Mouse (Mus musculus): Measurements from ENCODE around the gene Slc36a2. TPM values are rescaled to one million over a fixed set of nuclear protein-coding genes. Genes with fewer than 3 reads are reported as not detected.

Gene Slc36a2
- polyA plus RNA-seq, 1 experiment: 0.56 TPM

- no peak overlapping the region for H3K27ac ChIP-seq (ENCODE audit: control insufficient read depth, insufficient read depth, low read depth, low read length)
- H3K4me1 ChIP-seq (ENCODE audit: control insufficient read depth, insufficient read depth, low read length): peaks cover 6% of the 10 kb centered on the region
- no peaks in the 10 kb centered on the region for H3K36me3 ChIP-seq (ENCODE audit: control insufficient read depth, insufficient read depth, low read length)
- no peaks in the 10 kb centered on the region for H3K27me3 ChIP-seq (ENCODE audit: control insufficient read depth, insufficient read depth, low read length)
- no peak overlapping the region for H3K4me3 ChIP-seq (ENCODE audit: control insufficient read depth, low read depth, low read length)
- TF ChIP-seq CTCF (IDR thresholded peaks at IDR 0.05; ENCODE audit: control insufficient read depth, insufficient read depth, insufficient replicate concordance, low read depth, low read length) (no peak), POLR2A (IDR thresholded peaks at IDR 0.05; ENCODE audit: control insufficient read depth, low read depth, low read length) (no peak)
Observed at GRCm38 (mm10) chr11:55134871-55135270, 50.0 kb downstream of the Slc36a2 start.

GRCm38 (mm10) chr11:55134407-55134806 lies 50.5 kb downstream of the Slc36a2 start:
- no peak overlapping the region for H3K4me3 ChIP-seq (ENCODE audit: control insufficient read depth, low read depth, low read length)
- TF ChIP-seq CTCF (IDR thresholded peaks at IDR 0.05; ENCODE audit: control insufficient read depth, insufficient read depth, insufficient replicate concordance, low read depth, low read length): no peak
- TF ChIP-seq POLR2A (IDR thresholded peaks at IDR 0.05; ENCODE audit: control insufficient read depth, low read depth, low read length): no peak
- no peaks in the 10 kb centered on the region for H3K36me3 ChIP-seq (ENCODE audit: control insufficient read depth, insufficient read depth, low read length)
- no peak overlapping the region for H3K27ac ChIP-seq (ENCODE audit: control insufficient read depth, insufficient read depth, low read depth, low read length)
- peaks cover 6% of the 10 kb centered on the region for H3K4me1 ChIP-seq (ENCODE audit: control insufficient read depth, insufficient read depth, low read length)
- no peaks in the 10 kb centered on the region for H3K27me3 ChIP-seq (ENCODE audit: control insufficient read depth, insufficient read depth, low read length)

- Histone ChIP-seq H3K27ac (ENCODE audit: control insufficient read depth, insufficient read depth, low read depth, low read length) (no peak overlapping the region), H3K36me3 (ENCODE audit: control insufficient read depth, insufficient read depth, low read length) (no peaks in the 10 kb centered on the region), H3K4me1 (ENCODE audit: control insufficient read depth, insufficient read depth, low read length) (peaks cover 6% of the 10 kb centered on the region), H3K27me3 (ENCODE audit: control insufficient read depth, insufficient read depth, low read length) (no peaks in the 10 kb centered on the region), H3K4me3 (ENCODE audit: control insufficient read depth, low read depth, low read length) (no peak overlapping the region)
- TF ChIP-seq POLR2A (IDR thresholded peaks at IDR 0.05; ENCODE audit: control insufficient read depth, low read depth, low read length) (no peak), CTCF (IDR thresholded peaks at IDR 0.05; ENCODE audit: control insufficient read depth, insufficient read depth, insufficient replicate concordance, low read depth, low read length) (no peak)
Observed at GRCm38 (mm10) chr11:55133204-55133603, 51.7 kb downstream of the Slc36a2 start.

DNA sequence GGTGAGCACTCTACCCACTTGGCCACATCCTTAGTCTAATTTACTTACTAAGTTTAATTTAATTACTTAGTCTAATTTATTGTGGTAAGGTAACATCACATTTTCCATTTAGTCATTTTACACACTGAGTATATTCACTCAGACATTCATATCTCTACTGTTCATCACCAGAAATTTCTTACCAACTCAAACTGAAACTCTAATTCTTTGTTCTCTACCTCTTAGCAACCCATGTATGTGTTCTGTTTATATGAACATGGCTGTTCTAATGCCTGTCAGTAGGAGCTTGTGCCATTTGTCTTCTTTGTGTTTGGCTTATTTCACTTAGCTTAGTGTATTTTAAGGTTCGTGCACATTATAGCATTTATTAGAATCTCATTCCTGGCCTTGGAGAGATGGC lies 52.9 kb downstream of the Slc36a2 start:
- Histone ChIP-seq H3K27me3 (ENCODE audit: control insufficient read depth, insufficient read depth, low read length) (no peaks in the 10 kb centered on the region), H3K4me3 (ENCODE audit: control insufficient read depth, low read depth, low read length) (no peak overlapping the region), H3K4me1 (ENCODE audit: control insufficient read depth, insufficient read depth, low read length) (peaks cover 6% of the 10 kb centered on the region), H3K27ac (ENCODE audit: control insufficient read depth, insufficient read depth, low read depth, low read length) (no peak overlapping the region), H3K36me3 (ENCODE audit: control insufficient read depth, insufficient read depth, low read length) (no peaks in the 10 kb centered on the region)
- TF ChIP-seq CTCF (IDR thresholded peaks at IDR 0.05; ENCODE audit: control insufficient read depth, insufficient read depth, insufficient replicate concordance, low read depth, low read length) (no peak), POLR2A (IDR thresholded peaks at IDR 0.05; ENCODE audit: control insufficient read depth, low read depth, low read length) (no peak)

DNA sequence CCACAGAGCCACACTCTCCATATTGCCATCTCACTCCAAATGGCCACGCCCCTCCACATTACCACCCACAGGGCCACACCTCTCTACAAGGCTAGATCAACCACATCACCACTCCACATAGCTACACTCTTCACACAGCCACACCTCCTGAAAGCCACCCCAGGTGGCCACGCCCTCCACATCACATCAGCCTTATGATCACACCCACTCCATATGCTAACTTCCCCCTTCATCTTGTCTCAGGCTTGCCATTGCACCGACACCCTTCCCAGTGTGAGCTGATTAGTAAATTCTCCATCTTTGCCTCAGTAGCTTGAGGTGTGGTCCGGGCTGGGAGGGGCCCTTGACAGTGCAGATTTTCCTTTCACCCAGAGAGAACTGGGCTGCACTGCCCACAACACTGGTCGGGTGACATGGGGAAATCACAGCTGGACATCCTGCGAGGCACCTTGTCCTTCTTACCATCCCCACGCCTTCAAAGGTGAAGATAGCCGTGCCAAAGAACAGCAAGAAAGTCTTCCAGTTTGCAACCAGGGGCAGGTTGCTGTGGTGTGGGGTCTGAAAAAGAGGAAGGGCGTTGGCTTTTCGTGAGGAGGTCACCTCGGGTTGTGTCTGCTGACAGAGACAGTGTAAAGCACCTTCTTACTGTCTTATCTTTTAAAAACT lies 53.7 kb downstream of the Slc36a2 start:
- Histone ChIP-seq H3K27me3 (ENCODE audit: control insufficient read depth, insufficient read depth, low read length) (no peaks in the 10 kb centered on the region), H3K4me3 (ENCODE audit: control insufficient read depth, low read depth, low read length) (no peak overlapping the region), H3K4me1 (ENCODE audit: control insufficient read depth, insufficient read depth, low read length) (peaks cover 6% of the 10 kb centered on the region), H3K27ac (ENCODE audit: control insufficient read depth, insufficient read depth, low read depth, low read length) (no peak overlapping the region), H3K36me3 (ENCODE audit: control insufficient read depth, insufficient read depth, low read length) (no peaks in the 10 kb centered on the region)
- TF ChIP-seq CTCF (IDR thresholded peaks at IDR 0.05; ENCODE audit: control insufficient read depth, insufficient read depth, insufficient replicate concordance, low read depth, low read length) (no peak), POLR2A (IDR thresholded peaks at IDR 0.05; ENCODE audit: control insufficient read depth, low read depth, low read length) (no peak)

- Histone ChIP-seq H3K27ac (ENCODE audit: control insufficient read depth, insufficient read depth, low read depth, low read length) (no peak overlapping the region), H3K4me3 (ENCODE audit: control insufficient read depth, low read depth, low read length) (no peak overlapping the region), H3K36me3 (ENCODE audit: control insufficient read depth, insufficient read depth, low read length) (no peaks in the 10 kb centered on the region), H3K27me3 (ENCODE audit: control insufficient read depth, insufficient read depth, low read length) (no peaks in the 10 kb centered on the region), H3K4me1 (ENCODE audit: control insufficient read depth, insufficient read depth, low read length) (peaks cover 6% of the 10 kb centered on the region)
- TF ChIP-seq POLR2A (IDR thresholded peaks at IDR 0.05; ENCODE audit: control insufficient read depth, low read depth, low read length): no peak
- no peak for TF ChIP-seq CTCF (IDR thresholded peaks at IDR 0.05; ENCODE audit: control insufficient read depth, insufficient read depth, insufficient replicate concordance, low read depth, low read length)
Observed at GRCm38 (mm10) chr11:55128411-55128810, 56.5 kb downstream of the Slc36a2 start.

DNA sequence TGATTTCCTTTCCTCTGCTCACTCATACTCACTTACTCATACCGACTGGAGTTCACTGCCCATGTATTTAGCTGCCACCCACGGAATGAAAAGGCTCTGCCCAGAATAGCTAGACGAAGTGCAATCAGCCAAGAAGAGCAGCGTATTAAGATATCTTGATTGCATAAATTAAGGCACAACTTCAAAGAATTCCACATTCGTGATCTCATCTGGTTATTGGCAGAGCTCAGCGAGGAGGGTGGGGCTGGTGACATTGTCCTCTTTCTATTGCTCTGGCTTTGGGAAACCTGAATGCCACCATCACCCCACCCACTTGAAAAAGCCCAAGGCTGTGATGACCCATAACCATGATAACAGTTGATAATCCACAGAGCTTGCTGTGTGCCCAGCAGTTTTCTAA lies 56.9 kb downstream of the Slc36a2 start:
- Histone ChIP-seq H3K4me3 (ENCODE audit: control insufficient read depth, low read depth, low read length) (no peak overlapping the region), H3K27me3 (ENCODE audit: control insufficient read depth, insufficient read depth, low read length) (no peaks in the 10 kb centered on the region), H3K4me1 (ENCODE audit: control insufficient read depth, insufficient read depth, low read length) (peaks cover 6% of the 10 kb centered on the region), H3K27ac (ENCODE audit: control insufficient read depth, insufficient read depth, low read depth, low read length) (no peak overlapping the region), H3K36me3 (ENCODE audit: control insufficient read depth, insufficient read depth, low read length) (no peaks in the 10 kb centered on the region)
- TF ChIP-seq POLR2A (IDR thresholded peaks at IDR 0.05; ENCODE audit: control insufficient read depth, low read depth, low read length) (no peak), CTCF (IDR thresholded peaks at IDR 0.05; ENCODE audit: control insufficient read depth, insufficient read depth, insufficient replicate concordance, low read depth, low read length) (no peak)
